Mouse (Mus musculus): Measurements from ENCODE around the gene Sap25. TPM values are rescaled to one million over a fixed set of nuclear protein-coding genes. Genes with fewer than 3 reads are reported as not detected.

The Sap25 gene
- polyA plus RNA-seq, 1 experiment, result 19.7 TPM

- no peaks in the 10 kb centered on the region for H3K27me3 ChIP-seq (ENCODE audit: control insufficient read depth, insufficient read depth, low read length)
- TF ChIP-seq POLR2A (IDR thresholded peaks at IDR 0.05; ENCODE audit: borderline replicate concordance, insufficient read depth, low read length), result peak; percentile 62; the same call in 1 of the 2 replicates
- no peak for TF ChIP-seq CTCF (IDR thresholded peaks at IDR 0.05; ENCODE audit: borderline replicate concordance, insufficient read depth, low read depth, low read length)
- peaks cover 9% of the 10 kb centered on the region for H3K4me1 ChIP-seq (ENCODE audit: control insufficient read depth, insufficient read depth, low read length)
- DNase-seq, result peak; percentile 96 to 98
- under 1% methylated on average over 41 of the region's 41 CpGs for WGBS
- H3K4me3 ChIP-seq (replicated peaks; ENCODE audit: insufficient read depth, low read depth, low read length), result peak within 1 kb of the TSS; percentile 99
- peak within 1 kb of the TSS; percentile 83 for H3K27ac ChIP-seq (ENCODE audit: insufficient read depth, low read length)
These were observed 40.3 kb upstream of the Sap25 start, which contains the start of gene Mospd3 for GRCm38 (mm10) chr5:137600619-137601364. Mospd3 (minus strand) TSS chr5:137601058.

- Histone ChIP-seq H3K27ac (ENCODE audit: insufficient read depth, low read length) (no peak overlapping the region), H3K27me3 (ENCODE audit: control insufficient read depth, insufficient read depth, low read length) (no peaks in the 10 kb centered on the region), H3K4me3 (replicated peaks; ENCODE audit: insufficient read depth, low read depth, low read length) (peak overlapping the region; percentile 99), H3K4me1 (ENCODE audit: control insufficient read depth, insufficient read depth, low read length) (peaks cover 9% of the 10 kb centered on the region)
- peak in 1 of 2 experiments; percentile 28 for DNase-seq
- under 1% methylated on average over 22 of the region's 22 CpGs for WGBS
- TF ChIP-seq CTCF (IDR thresholded peaks at IDR 0.05; ENCODE audit: borderline replicate concordance, insufficient read depth, low read depth, low read length) (no peak), POLR2A (IDR thresholded peaks at IDR 0.05; ENCODE audit: borderline replicate concordance, insufficient read depth, low read length) (no peak)
These were observed 39.8 kb upstream of the Sap25 start for GRCm38 (mm10) chr5:137601365-137601729.

- Histone ChIP-seq H3K4me3 (replicated peaks; ENCODE audit: insufficient read depth, low read depth, low read length) (no peak overlapping the region), H3K4me1 (ENCODE audit: control insufficient read depth, insufficient read depth, low read length) (peaks cover 3% of the 10 kb centered on the region; the same call in 1 of the 2 replicates), H3K27me3 (ENCODE audit: control insufficient read depth, insufficient read depth, low read length) (no peaks in the 10 kb centered on the region), H3K27ac (ENCODE audit: insufficient read depth, low read length) (no peak overlapping the region)
- TF ChIP-seq CTCF (IDR thresholded peaks at IDR 0.05; ENCODE audit: borderline replicate concordance, insufficient read depth, low read depth, low read length) (no peak), POLR2A (IDR thresholded peaks at IDR 0.05; ENCODE audit: borderline replicate concordance, insufficient read depth, low read length) (no peak)
- DNase-seq, result no peak
- WGBS, result 26% methylated on average over 26 of the region's 26 CpGs
These were observed 33.1 kb upstream of the Sap25 start for GRCm38 (mm10) chr5:137607860-137608653.

- Histone ChIP-seq H3K27me3 (ENCODE audit: control insufficient read depth, insufficient read depth, low read length) (no peaks in the 10 kb centered on the region), H3K27ac (ENCODE audit: insufficient read depth, low read length) (no peak overlapping the region), H3K4me1 (ENCODE audit: control insufficient read depth, insufficient read depth, low read length) (peaks cover 3% of the 10 kb centered on the region; the same call in 1 of the 2 replicates), H3K4me3 (replicated peaks; ENCODE audit: insufficient read depth, low read depth, low read length) (no peak overlapping the region)
- TF ChIP-seq POLR2A (IDR thresholded peaks at IDR 0.05; ENCODE audit: borderline replicate concordance, insufficient read depth, low read length), result no peak
- TF ChIP-seq CTCF (IDR thresholded peaks at IDR 0.05; ENCODE audit: borderline replicate concordance, insufficient read depth, low read depth, low read length), result no peak
- no peak for DNase-seq
- 29% methylated on average over 22 of the region's 23 CpGs for WGBS
These were observed 32.4 kb upstream of the Sap25 start for GRCm38 (mm10) chr5:137608654-137609190.

GRCm38 (mm10) chr5:137609292-137609691 is 31.8 kb upstream of the Sap25 start:
- DNase-seq, result no peak
- WGBS, result 73% methylated on average over 3 of the region's 3 CpGs
- no peaks in the 10 kb centered on the region for H3K27me3 ChIP-seq (ENCODE audit: control insufficient read depth, insufficient read depth, low read length)

GRCm38 (mm10) chr5:137610056-137610455 is 31.1 kb upstream of the Sap25 start:
- H3K4me3 ChIP-seq (replicated peaks; ENCODE audit: insufficient read depth, low read depth, low read length), result no peak overlapping the region

More at GRCm38 (mm10) chr5:137609292-137609691, 31.8 kb upstream of the Sap25 start:
- Histone ChIP-seq H3K4me1 (ENCODE audit: control insufficient read depth, insufficient read depth, low read length) (peaks cover 3% of the 10 kb centered on the region; the same call in 1 of the 2 replicates), H3K27ac (ENCODE audit: insufficient read depth, low read length) (no peak overlapping the region), H3K4me3 (replicated peaks; ENCODE audit: insufficient read depth, low read depth, low read length) (no peak overlapping the region)
- no peak for TF ChIP-seq POLR2A (IDR thresholded peaks at IDR 0.05; ENCODE audit: borderline replicate concordance, insufficient read depth, low read length)

GRCm38 (mm10) chr5:137610548-137611244 is 30.4 kb upstream of the Sap25 start:
- H3K27ac ChIP-seq (ENCODE audit: insufficient read depth, low read length), result no peak overlapping the region
- no peak overlapping the region for H3K4me3 ChIP-seq (replicated peaks; ENCODE audit: insufficient read depth, low read depth, low read length)
- WGBS, result 25% methylated on average over 12 of the region's 12 CpGs

More at GRCm38 (mm10) chr5:137610056-137610455, 31.1 kb upstream of the Sap25 start:
- H3K4me1 ChIP-seq (ENCODE audit: control insufficient read depth, insufficient read depth, low read length), result peaks cover 3% of the 10 kb centered on the region; the same call in 1 of the 2 replicates
- H3K27ac ChIP-seq (ENCODE audit: insufficient read depth, low read length), result no peak overlapping the region
- no peaks in the 10 kb centered on the region for H3K27me3 ChIP-seq (ENCODE audit: control insufficient read depth, insufficient read depth, low read length)
- TF ChIP-seq POLR2A (IDR thresholded peaks at IDR 0.05; ENCODE audit: borderline replicate concordance, insufficient read depth, low read length), result no peak
- TF ChIP-seq CTCF (IDR thresholded peaks at IDR 0.05; ENCODE audit: borderline replicate concordance, insufficient read depth, low read depth, low read length), result no peak
- 86% methylated on average over 4 of the region's 4 CpGs for WGBS
- no peak for DNase-seq

More at GRCm38 (mm10) chr5:137610548-137611244, 30.4 kb upstream of the Sap25 start:
- peaks cover 3% of the 10 kb centered on the region; the same call in 1 of the 2 replicates for H3K4me1 ChIP-seq (ENCODE audit: control insufficient read depth, insufficient read depth, low read length)
- H3K27me3 ChIP-seq (ENCODE audit: control insufficient read depth, insufficient read depth, low read length), result no peaks in the 10 kb centered on the region
- no peak for TF ChIP-seq POLR2A (IDR thresholded peaks at IDR 0.05; ENCODE audit: borderline replicate concordance, insufficient read depth, low read length)
- TF ChIP-seq CTCF (IDR thresholded peaks at IDR 0.05; ENCODE audit: borderline replicate concordance, insufficient read depth, low read depth, low read length), result no peak
- DNase-seq, result no peak

All from cerebellum, adult 2 months (tissue).